Mouse (Mus musculus): ENCODE measurements around the gene Gm28043. TPM values are rescaled to one million over a fixed set of nuclear protein-coding genes. Genes with fewer than 3 reads are reported as not detected.

The Gm28043 gene
- total RNA-seq, 2 experiments from 2014 or later, result 3.8 to 4.2 TPM

DNA sequence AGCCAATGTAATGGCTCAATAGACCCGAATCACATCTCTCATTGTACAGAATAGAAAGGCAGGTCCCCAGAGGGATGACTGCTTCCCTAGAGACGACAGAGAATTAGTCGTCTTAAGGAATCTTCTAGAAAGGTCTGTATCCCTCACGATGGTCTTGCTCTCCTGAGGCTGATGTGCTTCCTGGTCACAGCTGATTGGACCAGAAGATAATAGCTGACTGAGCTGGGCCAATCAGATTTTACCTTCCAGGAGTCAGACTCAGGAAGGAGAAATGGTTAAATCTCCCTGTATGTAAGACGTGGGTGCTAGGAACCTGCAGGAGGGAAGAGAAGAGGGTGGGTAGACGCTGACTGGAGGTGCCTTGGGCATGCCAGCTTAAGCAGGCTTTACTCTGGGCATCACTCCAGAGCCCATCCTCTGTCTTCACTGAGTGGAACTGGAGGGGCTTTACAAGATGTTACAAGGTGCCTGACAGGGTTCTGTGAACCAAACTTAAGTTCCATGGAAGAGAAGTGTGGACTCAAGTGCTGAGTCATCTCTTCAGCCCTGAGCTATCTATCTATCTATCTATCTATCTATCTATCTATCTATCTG lies 110.4 kb downstream of the Gm28043 start:
- intact Hi-C loops (cut with DNase I), result no loop called here
- DNase-seq (ENCODE audit: extremely low spot score in 1 of 2, low spot score in 2 of 2), result no peak

DNA sequence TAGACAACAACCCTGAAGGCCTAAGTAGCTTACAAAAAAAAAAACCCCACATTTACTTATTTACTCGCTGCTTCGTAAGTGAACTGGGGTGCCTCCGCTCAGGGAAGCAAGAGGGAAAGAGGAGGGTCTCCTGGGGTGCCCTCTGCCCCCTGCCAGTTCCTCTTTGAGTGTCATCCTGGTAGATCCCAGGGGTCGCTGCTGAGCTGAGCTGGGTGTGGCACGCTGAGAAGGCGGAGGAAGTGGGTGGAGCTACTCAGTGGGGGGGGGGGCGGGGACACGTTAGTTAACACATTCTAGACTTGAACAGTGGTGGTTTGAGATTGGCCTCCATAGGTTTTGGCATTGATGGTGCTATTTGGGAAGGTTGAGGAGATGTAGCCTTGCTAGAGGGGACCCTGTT lies 113.4 kb downstream of the Gm28043 start:
- intact Hi-C loops (cut with DNase I), result no loop called here
- no peak for DNase-seq (ENCODE audit: extremely low spot score in 1 of 2, low spot score in 2 of 2)

DNA sequence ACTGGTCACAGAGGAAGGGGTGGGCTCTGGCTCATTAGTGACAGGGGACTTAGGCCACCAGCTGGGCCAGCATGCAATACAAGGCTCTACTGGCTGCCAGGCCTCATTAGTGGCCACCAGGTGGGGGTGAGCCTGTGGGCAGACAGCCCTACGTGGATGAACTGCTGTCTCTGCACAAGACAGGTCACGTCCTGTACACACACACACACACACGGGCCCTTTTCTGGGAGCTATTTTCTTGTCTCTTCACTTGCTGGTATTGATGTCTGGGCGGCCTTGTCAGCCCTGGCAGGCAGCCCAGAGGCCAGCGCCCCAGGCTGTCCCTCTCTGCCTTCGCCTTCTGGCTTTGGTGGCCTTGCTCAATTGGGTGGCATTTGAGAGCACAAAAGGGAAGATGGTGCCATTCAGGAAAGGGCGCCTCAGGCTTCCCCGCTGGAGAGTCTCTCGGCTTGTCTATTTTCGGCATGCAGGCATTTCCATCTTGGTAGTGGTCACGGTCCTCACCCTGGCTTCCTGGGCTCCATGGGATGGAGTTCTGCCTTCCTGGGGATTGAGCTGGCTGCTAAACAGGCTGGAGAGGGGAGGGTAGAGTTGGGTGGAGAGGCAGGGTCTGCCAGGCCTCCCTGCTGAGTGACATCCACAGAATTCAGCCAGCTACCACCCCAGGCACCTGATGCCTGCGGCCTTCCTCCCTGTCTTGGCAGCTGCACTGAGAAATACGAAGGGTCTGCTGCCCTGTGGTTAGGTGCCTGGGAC lies 116.0 kb downstream of the Gm28043 start:
- no peak for DNase-seq (ENCODE audit: extremely low spot score in 1 of 2, low spot score in 2 of 2)
- intact Hi-C loops (cut with DNase I), result no loop called here

DNA sequence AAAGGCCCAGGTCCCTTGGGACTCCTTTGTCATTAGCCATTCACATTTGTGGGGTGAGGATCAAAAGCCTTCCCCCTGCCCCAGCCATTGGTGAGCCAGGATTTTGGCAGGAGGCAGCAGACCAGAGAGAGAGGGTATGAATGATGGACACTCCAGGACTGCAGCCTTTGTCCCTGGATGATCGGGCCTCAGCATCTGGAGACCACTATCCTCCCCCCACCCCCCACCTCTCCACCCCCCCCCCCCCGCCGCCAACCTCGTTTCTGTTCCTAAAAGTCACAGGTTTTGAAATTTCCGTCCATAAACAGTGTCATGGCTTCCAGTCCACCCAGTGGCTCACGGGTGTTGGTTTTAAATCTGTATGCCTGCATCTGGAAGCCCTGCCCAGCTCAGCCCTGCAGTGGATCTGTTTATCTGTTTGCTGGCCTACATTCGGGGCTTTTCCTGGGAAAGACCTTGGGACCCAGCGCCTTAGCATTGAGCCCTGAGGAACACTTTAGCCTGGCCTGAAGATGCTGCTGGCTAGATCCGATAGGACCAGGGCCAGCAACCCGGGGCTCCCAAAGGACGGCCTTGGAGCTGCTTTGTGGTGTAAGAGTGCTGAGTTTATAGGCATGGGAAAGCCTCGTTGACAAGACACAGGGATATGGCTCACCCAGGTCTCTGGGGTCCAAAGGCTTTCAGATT lies 116.7 kb downstream of the Gm28043 start:
- intact Hi-C loops (cut with DNase I), result no loop called here
- no peak for DNase-seq (ENCODE audit: extremely low spot score in 1 of 2, low spot score in 2 of 2)

DNA sequence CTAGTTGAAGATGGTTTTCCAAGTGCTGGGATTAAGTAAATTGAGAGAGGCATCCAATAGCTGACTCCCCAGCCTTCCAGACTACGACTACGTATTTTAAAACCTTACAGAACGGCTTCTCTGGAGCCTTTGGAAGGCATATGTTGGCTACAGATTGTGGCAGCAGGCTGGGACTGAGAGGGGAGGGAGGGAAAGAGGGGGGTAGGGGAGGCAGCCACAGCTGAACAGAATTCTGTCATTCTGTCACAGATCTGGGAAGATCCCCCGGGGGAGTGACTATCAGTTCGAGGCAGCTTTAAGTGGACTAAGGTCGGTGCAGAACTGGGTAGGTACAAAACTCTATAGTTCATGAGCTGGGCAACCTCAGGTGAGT lies 117.3 kb downstream of the Gm28043 start:
- intact Hi-C loops (cut with DNase I), result no loop called here
- DNase-seq (ENCODE audit: extremely low spot score in 1 of 2, low spot score in 2 of 2), result no peak

DNA sequence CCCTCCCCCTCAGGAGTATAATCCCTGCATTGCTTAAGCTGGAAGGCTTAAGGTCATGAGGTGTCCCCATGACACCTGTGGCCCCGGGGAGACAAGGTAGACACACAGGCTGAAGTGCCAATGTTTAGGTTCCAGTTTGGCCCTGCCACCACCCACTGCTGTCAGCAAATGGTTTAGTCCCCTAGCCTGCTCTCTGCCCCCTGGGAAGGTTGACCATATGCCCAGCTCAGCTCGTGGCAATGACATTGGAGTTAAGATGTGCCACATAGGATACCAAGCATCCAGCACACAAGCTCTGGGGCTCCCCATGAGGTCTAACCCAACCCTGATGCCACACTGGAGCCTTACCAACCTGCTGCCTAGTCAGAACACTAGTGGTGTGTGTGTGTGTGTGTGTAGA lies 117.8 kb downstream of the Gm28043 start:
- no peak for DNase-seq (ENCODE audit: extremely low spot score in 1 of 2, low spot score in 2 of 2)
- intact Hi-C loops (cut with DNase I), result no loop called here

DNA sequence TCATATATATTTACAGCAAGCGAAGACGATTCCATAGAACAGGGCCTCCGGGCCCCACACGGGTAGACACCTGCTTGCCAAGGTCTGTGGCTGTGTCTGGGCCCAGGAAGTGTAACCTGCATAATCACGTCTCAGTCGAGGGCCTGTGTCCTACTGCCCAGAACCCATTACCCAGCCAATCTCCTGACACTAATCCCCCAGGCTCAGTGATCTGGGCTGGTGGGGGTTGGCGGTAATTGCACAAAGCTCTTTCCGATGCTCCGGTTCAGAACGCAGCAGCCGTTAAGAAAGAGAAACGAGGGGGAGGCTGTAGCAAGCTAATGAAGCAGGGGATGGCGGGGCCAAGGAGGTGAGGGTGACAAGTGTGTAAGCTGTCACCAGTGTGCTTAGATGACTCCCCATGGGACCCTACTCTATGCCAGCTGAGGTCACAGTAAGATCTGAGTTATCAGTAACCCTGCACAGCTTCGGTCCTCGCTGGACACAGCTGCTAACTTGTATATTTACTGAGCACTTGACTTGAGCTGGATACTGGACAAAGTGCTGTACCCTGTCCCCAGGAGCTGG lies 121.9 kb downstream of the Gm28043 start:
- DNase-seq (ENCODE audit: extremely low spot score in 1 of 2, low spot score in 2 of 2), result no peak
- intact Hi-C loops (cut with DNase I), result no loop called here

DNA sequence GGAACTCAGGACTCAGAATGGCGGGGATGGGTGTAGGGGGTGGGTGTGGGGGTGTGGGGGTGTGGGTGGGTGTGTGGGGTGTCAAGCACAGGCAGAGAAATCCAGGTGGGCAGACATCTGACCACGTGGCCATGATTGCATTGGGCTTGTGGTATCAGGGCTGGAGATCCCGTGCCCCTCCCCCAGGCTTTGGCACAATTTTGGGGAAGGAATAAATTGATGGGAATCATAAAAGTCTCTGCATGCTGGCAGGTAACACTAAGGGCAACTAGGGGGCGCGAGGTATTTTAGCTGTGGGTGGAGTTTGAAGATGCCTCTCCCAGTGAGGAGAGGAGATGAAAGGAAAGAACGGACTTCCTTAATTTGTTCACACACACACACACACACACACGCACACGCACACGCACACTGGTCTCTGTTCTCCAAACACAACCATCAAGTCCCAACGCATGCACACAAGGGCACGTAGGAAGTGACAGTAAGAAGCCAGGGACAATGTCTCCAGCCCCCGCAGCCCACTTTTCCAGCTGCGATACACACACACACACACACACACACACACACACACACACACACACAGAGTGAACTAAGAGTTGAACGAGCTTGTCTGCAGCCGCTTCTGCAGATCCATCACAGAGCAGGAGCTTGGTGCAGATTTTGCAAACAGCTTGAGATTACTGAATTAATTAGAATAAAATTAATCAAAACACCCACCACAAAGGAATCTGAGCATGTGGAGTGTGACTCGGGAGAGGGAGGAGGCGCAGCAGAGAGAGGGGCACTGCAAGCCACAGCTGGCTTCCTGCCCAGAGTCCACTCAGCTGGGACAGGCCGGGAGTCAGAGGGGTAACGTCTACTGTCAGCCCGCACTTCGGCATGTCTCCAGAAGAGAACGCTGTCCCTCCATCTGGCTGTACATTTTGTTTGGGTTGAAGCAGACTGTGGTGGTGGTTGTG lies 123.5 kb downstream of the Gm28043 start:
- intact Hi-C loops (cut with DNase I), result no loop called here
- DNase-seq (ENCODE audit: extremely low spot score in 1 of 2, low spot score in 2 of 2), result peak; percentile 35 to 85

DNA sequence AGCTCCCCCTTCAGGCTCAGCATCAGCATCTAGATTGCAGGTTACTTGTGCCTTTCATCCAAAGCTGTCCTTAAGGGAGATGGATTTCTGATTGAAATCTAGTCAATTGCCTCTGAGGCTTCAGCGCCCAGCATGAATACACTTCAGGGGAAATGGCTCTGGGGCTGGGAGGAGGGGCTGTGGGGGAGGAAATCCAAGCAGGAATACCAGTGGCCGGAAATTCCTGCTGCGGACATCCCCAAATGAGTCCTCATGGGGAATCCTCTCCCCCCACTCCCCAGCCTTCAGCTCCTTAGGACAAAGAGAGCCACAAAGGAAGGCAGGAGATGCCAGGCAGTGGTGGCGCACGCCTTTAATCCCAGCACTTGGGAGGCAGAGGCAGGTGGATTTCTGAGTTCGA lies 132.8 kb downstream of the Gm28043 start:
- no peak for DNase-seq (ENCODE audit: extremely low spot score in 1 of 2, low spot score in 2 of 2)
- intact Hi-C loops (cut with DNase I), result no loop called here

Small RNAs within 50 kb of the gene (microRNA-seq; reads per million reads assigned to microRNA genes)
- not detected for gene Mir7667

Other genes with a start within 250 kb of the Gm28043 start
- gene Pim1, start 124.1 kb upstream of the Gm28043 start, total RNA-seq (2021), result 1 to 10 TPM; 3.7 to 5.2 TPM
- gene Gm17657, start 65.2 kb upstream of the Gm28043 start, total RNA-seq (2021), result not detected
- 10 to 100 TPM; 47.1 to 48.1 TPM for gene Tbc1d22b, start 65.1 kb upstream of the Gm28043 start, total RNA-seq (2021)
- not detected for gene Tmem217, start 62.5 kb upstream of the Gm28043 start, total RNA-seq (2021)
- 10 to 100 TPM; 44.0 to 47.8 TPM for gene Rnf8, start 86 bp upstream of the Gm28043 start, total RNA-seq (2021)
- gene Cmtr1, start 45.7 kb downstream of the Gm28043 start, total RNA-seq (2021), result 100 to 1,000 TPM in 1 of 2 experiments, 10 to 100 TPM in 1; 85.1 to 104 TPM
- 10 to 100 TPM; 11.9 to 12.8 TPM for gene Ccdc167, start 102.2 kb downstream of the Gm28043 start, total RNA-seq (2021)